Mouse (Mus musculus): Measurements from ENCODE around the gene Fkbp15. TPM values are rescaled to one million over a fixed set of nuclear protein-coding genes. Genes with fewer than 3 reads are reported as not detected.
A peak's percentile ranks its signal among the peaks of the same experiment; 100 is the strongest.

Gene Fkbp15
- total and polyA plus RNA-seq, 2 experiments, result 20.0 to 22.7 TPM

DNA sequence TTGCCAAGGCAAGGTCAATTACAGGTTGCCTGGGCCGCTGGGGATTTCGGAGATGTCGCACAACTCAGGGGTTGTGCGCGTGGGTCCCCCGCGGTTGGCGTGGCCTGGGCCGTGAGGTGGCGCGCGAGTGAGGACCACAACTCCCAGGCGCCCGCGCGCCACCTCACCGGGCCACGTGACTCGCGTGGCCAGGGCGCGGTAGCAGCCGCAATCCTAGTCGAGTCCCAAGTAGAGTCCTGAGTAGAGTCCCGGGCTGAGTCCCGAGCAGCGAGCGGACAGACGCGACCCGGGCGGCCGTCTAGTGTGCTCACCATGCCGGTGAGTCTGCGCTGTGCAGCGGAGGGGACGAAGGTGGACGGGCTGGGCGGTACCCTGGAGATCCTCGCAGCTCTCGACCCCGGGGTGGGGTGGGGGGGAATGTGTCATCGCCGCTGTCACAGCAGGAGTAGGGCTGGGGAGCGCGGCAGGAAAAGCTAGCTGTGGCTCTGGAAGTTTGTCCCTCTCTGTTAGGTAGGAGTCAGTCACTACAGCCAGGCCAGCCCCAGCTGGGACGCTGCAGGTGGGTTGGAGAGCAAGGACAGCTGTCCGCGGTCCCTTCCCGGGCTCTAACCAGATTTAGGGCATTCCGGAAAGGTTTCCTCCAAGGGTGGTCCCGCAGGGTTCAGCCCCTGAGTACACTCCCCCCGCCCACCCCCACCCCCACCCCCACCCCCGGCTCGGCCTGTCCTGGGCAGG, 73.9 kb downstream of the Fkbp15 start:
- no peaks in the 10 kb centered on the region for H3K36me3 ChIP-seq (ENCODE audit: control insufficient read depth, insufficient read depth, low read length)
- WGBS, result under 1% methylated on average over 55 of the region's 55 CpGs
- H3K4me1 ChIP-seq (ENCODE audit: control insufficient read depth, insufficient read depth, low read length), result peaks cover 7% of the 10 kb centered on the region
- peaks cover 14% of the 10 kb centered on the region for H3K79me2 ChIP-seq (ENCODE audit: control insufficient read depth, insufficient read depth, low read length)
- peak overlapping the region; percentile 99 for H3K4me3 ChIP-seq (ENCODE audit: insufficient read depth, low read depth, low read length)
- H3K27ac ChIP-seq (replicated peaks; ENCODE audit: insufficient read depth, low read depth, low read length), result peak overlapping the region; percentile 71
- peak; percentile 68 for DNase-seq (ENCODE audit: extremely low read depth, low read depth, low spot score)
- H3K27me3 ChIP-seq (ENCODE audit: control insufficient read depth, insufficient read depth, low read length), result no peaks in the 10 kb centered on the region
- no peak for TF ChIP-seq CTCF (IDR thresholded peaks at IDR 0.05; ENCODE audit: low read depth, low read length)
- TF ChIP-seq POLR2A (IDR thresholded peaks at IDR 0.05; ENCODE audit: extremely low read depth, insufficient read depth, low read length), result peak; percentile 81
- peak overlapping the region; percentile 98 for H3K9ac ChIP-seq (ENCODE audit: low read depth, low read length)

GRCm38 (mm10) chr4:62285576-62285975, 74.8 kb downstream of the Fkbp15 start:
- DNase-seq (ENCODE audit: extremely low read depth, low read depth, low spot score), result no peak
- no peak for TF ChIP-seq POLR2A (IDR thresholded peaks at IDR 0.05; ENCODE audit: extremely low read depth, insufficient read depth, low read length)
- no peak for TF ChIP-seq CTCF (IDR thresholded peaks at IDR 0.05; ENCODE audit: low read depth, low read length)
- 66% methylated on average over 8 of the region's 8 CpGs for WGBS
- H3K27ac ChIP-seq (replicated peaks; ENCODE audit: insufficient read depth, low read depth, low read length), result no peak overlapping the region
- no peaks in the 10 kb centered on the region for H3K27me3 ChIP-seq (ENCODE audit: control insufficient read depth, insufficient read depth, low read length)
- peaks cover 14% of the 10 kb centered on the region for H3K79me2 ChIP-seq (ENCODE audit: control insufficient read depth, insufficient read depth, low read length)
- no peak overlapping the region for H3K4me3 ChIP-seq (ENCODE audit: insufficient read depth, low read depth, low read length)
- peaks cover 7% of the 10 kb centered on the region for H3K4me1 ChIP-seq (ENCODE audit: control insufficient read depth, insufficient read depth, low read length)
- no peak overlapping the region for H3K9ac ChIP-seq (ENCODE audit: low read depth, low read length)
- no peaks in the 10 kb centered on the region for H3K36me3 ChIP-seq (ENCODE audit: control insufficient read depth, insufficient read depth, low read length)

DNA sequence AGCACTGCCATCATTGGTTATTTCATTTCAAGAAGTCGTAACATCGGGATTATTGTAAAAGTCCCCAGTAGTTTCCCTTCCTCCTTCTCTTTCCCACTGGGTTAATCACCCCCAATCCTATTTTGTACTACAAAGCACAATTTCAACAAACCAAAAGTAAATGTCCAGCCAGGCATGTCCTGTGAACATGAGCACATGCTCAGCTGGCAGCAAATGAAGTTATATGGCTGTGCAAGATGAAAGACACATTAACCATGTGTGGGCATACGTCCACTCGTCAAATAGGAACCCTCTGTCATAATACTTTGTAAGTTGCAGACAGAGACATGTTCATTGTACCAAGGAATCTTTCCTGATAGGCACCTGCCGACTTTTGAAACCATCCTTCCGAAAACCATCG, 77.4 kb downstream of the Fkbp15 start:
- H3K27me3 ChIP-seq (ENCODE audit: control insufficient read depth, insufficient read depth, low read length), result no peaks in the 10 kb centered on the region

DNA sequence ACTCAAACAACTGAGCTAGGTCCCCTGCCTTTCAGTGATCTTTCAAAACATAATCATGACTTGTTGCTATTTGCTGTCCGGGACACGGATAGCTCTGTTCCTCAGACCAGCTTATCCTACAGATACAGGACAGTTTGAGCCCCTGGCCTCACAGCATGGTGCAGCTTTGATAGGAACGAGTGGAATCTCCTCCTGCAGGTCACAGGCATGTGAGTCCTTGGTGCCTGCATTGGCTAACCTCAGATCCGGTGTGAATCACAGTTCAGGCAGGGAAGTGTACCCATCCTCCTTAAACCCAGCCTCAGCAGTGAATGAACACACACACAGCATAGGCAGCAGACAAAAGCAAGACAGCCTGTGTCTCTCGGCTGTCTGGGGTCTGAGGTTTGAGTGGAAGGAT, 79.0 kb downstream of the Fkbp15 start:
- Histone ChIP-seq H3K27me3 (ENCODE audit: control insufficient read depth, insufficient read depth, low read length) (no peaks in the 10 kb centered on the region), H3K36me3 (ENCODE audit: control insufficient read depth, insufficient read depth, low read length) (no peaks in the 10 kb centered on the region), H3K79me2 (ENCODE audit: control insufficient read depth, insufficient read depth, low read length) (no peaks in the 10 kb centered on the region), H3K27ac (replicated peaks; ENCODE audit: insufficient read depth, low read depth, low read length) (no peak overlapping the region), H3K4me1 (ENCODE audit: control insufficient read depth, insufficient read depth, low read length) (peaks cover 2% of the 10 kb centered on the region), H3K9ac (ENCODE audit: low read depth, low read length) (no peak overlapping the region), H3K4me3 (ENCODE audit: insufficient read depth, low read depth, low read length) (no peak overlapping the region)
- TF ChIP-seq POLR2A (IDR thresholded peaks at IDR 0.05; ENCODE audit: extremely low read depth, insufficient read depth, low read length) (no peak), CTCF (IDR thresholded peaks at IDR 0.05; ENCODE audit: low read depth, low read length) (no peak)
- WGBS, result 64% methylated on average over 5 of the region's 5 CpGs
- no peak for DNase-seq (ENCODE audit: extremely low read depth, low read depth, low spot score)

More for the DNA sequence above, 77.4 kb downstream of the Fkbp15 start:
- H3K4me3 ChIP-seq (ENCODE audit: insufficient read depth, low read depth, low read length), result no peak overlapping the region
- DNase-seq (ENCODE audit: extremely low read depth, low read depth, low spot score), result no peak
- H3K79me2 ChIP-seq (ENCODE audit: control insufficient read depth, insufficient read depth, low read length), result peaks cover 5% of the 10 kb centered on the region
- no peak overlapping the region for H3K9ac ChIP-seq (ENCODE audit: low read depth, low read length)
- TF ChIP-seq CTCF (IDR thresholded peaks at IDR 0.05; ENCODE audit: low read depth, low read length), result no peak
- no peak for TF ChIP-seq POLR2A (IDR thresholded peaks at IDR 0.05; ENCODE audit: extremely low read depth, insufficient read depth, low read length)
- 87% methylated on average over 7 of the region's 7 CpGs for WGBS
- H3K27ac ChIP-seq (replicated peaks; ENCODE audit: insufficient read depth, low read depth, low read length), result no peak overlapping the region
- H3K4me1 ChIP-seq (ENCODE audit: control insufficient read depth, insufficient read depth, low read length), result peaks cover 7% of the 10 kb centered on the region
- H3K36me3 ChIP-seq (ENCODE audit: control insufficient read depth, insufficient read depth, low read length), result no peaks in the 10 kb centered on the region

- no peaks in the 10 kb centered on the region for H3K27me3 ChIP-seq (ENCODE audit: control insufficient read depth, insufficient read depth, low read length)
- TF ChIP-seq CTCF (IDR thresholded peaks at IDR 0.05; ENCODE audit: low read depth, low read length) (peak; percentile 34; the same call in 1 of the 2 replicates), POLR2A (IDR thresholded peaks at IDR 0.05; ENCODE audit: extremely low read depth, insufficient read depth, low read length) (no peak)
- H3K27ac ChIP-seq (replicated peaks; ENCODE audit: insufficient read depth, low read depth, low read length), result no peak overlapping the region
- peak; percentile 74 for DNase-seq (ENCODE audit: extremely low read depth, low read depth, low spot score)
- 32% methylated on average over 4 of the region's 4 CpGs for WGBS
- peaks cover 5% of the 10 kb centered on the region for H3K4me1 ChIP-seq (ENCODE audit: control insufficient read depth, insufficient read depth, low read length)
- no peaks in the 10 kb centered on the region for H3K79me2 ChIP-seq (ENCODE audit: control insufficient read depth, insufficient read depth, low read length)
- H3K36me3 ChIP-seq (ENCODE audit: control insufficient read depth, insufficient read depth, low read length), result no peaks in the 10 kb centered on the region
- H3K4me3 ChIP-seq (ENCODE audit: insufficient read depth, low read depth, low read length), result no peak overlapping the region
- no peak overlapping the region for H3K9ac ChIP-seq (ENCODE audit: low read depth, low read length)
These were observed 82.3 kb downstream of the Fkbp15 start for GRCm38 (mm10) chr4:62278081-62278480.

DNA sequence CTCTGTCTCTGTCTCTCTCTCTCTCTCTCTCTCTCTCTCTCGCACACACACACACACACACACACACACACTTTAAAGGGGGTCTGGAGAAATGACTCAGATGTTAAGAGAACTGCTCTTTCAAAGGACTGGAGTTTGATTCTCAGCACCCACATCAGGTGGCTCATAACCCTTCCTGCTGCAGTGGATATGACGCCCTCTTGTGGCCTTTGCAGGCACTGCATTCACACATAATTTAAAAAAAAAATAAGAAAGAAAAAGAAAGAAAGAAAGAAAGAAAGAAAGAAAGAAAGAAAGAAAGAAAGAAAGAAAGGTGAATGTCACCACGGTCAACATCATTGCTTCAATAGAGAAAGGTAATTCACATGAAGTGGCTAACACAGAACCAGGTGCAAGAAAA, 83.1 kb downstream of the Fkbp15 start:
- WGBS, result 82% methylated on average over 3 of the region's 3 CpGs
- Histone ChIP-seq H3K27me3 (ENCODE audit: control insufficient read depth, insufficient read depth, low read length) (no peaks in the 10 kb centered on the region), H3K4me3 (ENCODE audit: insufficient read depth, low read depth, low read length) (no peak overlapping the region), H3K4me1 (ENCODE audit: control insufficient read depth, insufficient read depth, low read length) (peaks cover 5% of the 10 kb centered on the region), H3K79me2 (ENCODE audit: control insufficient read depth, insufficient read depth, low read length) (no peaks in the 10 kb centered on the region), H3K36me3 (ENCODE audit: control insufficient read depth, insufficient read depth, low read length) (no peaks in the 10 kb centered on the region), H3K9ac (ENCODE audit: low read depth, low read length) (no peak overlapping the region), H3K27ac (replicated peaks; ENCODE audit: insufficient read depth, low read depth, low read length) (no peak overlapping the region)
- no peak for DNase-seq (ENCODE audit: extremely low read depth, low read depth, low spot score)
- TF ChIP-seq CTCF (IDR thresholded peaks at IDR 0.05; ENCODE audit: low read depth, low read length) (no peak; the same call in 1 of the 2 replicates), POLR2A (IDR thresholded peaks at IDR 0.05; ENCODE audit: extremely low read depth, insufficient read depth, low read length) (no peak)
